Mouse (Mus musculus): ENCODE measurements around the gene Ift80.
A peak's percentile ranks its signal among the peaks of the same experiment; 100 is the strongest.
"Not testable (repeated sequence)": the region's sequence is repeated elsewhere in the genome, so short reads cannot be mapped to it uniquely, and the experiment has no call there.

The Ift80 gene

GRCm38 (mm10) chr3:68939312-68939711 lies 65.1 kb downstream of the Ift80 start:
- DNase-seq (ENCODE audit: inconsistent age in 2 of 2, low spot score in 1 of 2) = no peak

GRCm38 (mm10) chr3:68936709-68937108 lies 67.7 kb downstream of the Ift80 start:
- DNase-seq (ENCODE audit: inconsistent age in 2 of 2, low spot score in 1 of 2) = no peak

- no peak for DNase-seq (ENCODE audit: inconsistent age in 2 of 2, low spot score in 1 of 2)
Observed at GRCm38 (mm10) chr3:68935498-68935897, 68.9 kb downstream of the Ift80 start.

GRCm38 (mm10) chr3:68934259-68934658 lies 70.1 kb downstream of the Ift80 start:
- DNase-seq (ENCODE audit: inconsistent age in 2 of 2, low spot score in 1 of 2) = no peak

DNA sequence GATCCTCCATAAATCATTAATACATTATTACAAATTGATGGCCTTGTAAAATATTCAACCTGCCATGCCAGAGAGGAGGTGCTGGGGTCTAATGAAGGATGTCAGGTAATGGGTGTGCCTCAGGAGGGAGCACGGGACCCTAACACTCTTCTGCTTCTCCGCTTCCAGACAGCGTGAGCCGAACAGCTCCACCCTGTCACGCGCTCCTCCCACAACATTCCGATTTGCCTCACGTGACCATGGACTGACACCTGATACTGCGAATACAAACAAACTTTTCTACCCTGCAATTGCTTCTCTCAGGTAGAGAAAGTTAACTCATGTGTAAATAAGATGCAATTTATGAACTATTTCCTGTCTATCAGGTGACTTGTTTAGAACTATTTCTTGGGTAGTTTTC lies 75.8 kb downstream of the Ift80 start:
- DNase-seq (ENCODE audit: inconsistent age in 2 of 2, low spot score in 1 of 2) = no peak

DNA sequence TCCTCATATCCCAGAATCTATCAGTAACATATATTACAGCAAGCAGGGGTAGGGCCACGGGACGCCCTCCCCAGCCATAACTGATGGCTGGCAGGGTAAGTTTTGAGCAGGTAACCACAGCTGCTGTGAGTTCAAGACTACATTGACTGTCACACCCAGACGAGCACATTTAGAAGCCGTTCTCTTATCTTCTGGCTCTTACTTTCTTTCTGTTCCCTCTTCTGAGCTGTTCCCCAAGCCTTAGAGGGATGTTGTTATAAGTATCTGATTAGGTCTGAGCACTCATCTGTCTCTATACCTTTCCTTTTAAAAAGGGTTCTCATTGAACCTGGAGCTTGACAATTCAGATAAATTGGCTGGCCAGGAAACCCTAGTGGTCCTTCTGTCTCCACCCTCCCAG lies 96.9 kb downstream of the Ift80 start:
- DNase-seq (ENCODE audit: inconsistent age in 2 of 2, low spot score in 1 of 2) = no peak

DNA sequence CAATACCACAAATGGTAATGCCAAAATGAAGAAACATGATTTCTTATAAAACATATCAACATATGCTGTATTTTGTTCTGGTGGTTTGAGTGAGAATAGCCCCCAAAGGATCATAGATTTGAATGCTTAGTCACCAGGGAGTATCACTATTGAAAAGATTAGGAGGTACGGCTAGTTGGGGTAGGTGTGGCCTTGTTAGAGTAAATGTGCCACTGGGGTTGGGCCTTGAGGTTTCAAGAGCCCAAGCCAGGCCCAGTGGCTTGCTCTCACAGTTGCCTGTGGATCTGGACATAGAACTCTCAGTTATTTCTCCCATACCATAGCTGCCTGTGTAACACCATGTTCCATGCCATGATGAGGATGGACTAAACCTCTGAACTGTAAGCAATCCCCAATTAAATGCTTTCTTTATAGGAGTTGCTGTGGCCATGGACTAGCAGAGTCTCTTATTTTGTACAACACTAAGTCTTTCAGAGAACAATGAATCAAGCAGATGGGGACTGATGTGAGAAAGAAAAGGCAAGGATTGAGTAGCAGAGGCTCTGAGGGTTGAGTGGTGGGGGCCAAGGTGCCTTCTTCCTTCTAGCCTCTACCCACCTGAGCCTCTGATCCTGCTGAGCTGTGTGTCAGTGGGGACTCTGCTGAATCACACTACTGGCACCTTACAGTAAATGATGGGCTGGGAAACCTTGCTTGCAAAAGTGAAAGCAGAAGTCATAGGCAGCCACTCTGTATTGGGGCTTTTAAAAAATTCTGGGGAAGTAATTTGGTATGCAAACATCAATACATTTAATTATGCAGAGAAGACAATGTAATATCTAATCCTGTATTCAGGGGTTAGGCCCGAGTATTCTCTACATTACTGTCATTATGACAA lies 99.2 kb downstream of the Ift80 start:
- DNase-seq (ENCODE audit: inconsistent age in 2 of 2, low spot score in 1 of 2) = no peak

GRCm38 (mm10) chr3:68902636-68903035 lies 101.7 kb downstream of the Ift80 start:
- not testable (repeated sequence) for DNase-seq (ENCODE audit: inconsistent age in 2 of 2, low spot score in 1 of 2)

DNA sequence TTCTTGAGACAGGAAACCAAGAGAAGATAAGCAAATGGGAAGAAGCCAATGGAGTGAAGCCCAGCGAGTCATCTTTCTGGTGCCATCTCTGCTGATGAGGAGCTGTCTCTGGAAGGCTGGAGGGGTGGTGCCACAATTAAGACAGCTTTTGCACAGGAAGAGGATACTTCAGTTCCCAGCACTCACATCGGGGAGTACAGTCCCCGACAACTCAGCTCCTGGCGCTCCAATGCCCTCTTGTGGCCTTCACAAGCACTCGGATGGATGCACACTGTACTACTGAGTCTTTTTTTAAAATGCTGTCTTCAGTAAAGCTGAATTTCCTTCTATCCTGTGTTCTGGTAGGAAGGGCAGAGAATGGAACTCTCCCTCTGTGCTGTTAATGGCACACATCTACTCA lies 107.2 kb downstream of the Ift80 start:
- DNase-seq (ENCODE audit: inconsistent age in 2 of 2, low spot score in 1 of 2) = no peak

DNA sequence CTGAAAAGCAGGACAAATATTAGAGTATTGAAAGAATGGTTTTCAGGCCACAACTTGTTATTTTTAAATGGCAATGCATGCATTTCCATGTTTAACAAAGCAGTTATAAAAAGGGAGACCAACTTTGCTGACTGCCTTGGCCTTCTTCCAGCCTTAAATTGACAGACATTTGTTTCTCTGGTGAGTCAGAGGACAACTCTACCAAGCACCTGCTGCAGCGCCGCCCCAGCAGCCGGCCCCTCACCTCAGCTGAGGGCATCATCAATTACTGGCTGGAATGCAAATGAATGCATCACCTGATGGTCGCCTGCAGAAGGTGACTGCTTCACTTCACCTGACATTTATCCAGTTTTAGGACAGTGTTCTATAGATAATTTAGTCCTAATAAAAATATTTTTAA lies 108.9 kb downstream of the Ift80 start:
- peak in 1 of 2 experiments; percentile 30 for DNase-seq (ENCODE audit: inconsistent age in 2 of 2, low spot score in 1 of 2)

GRCm38 (mm10) chr3:68886845-68887244 lies 117.5 kb downstream of the Ift80 start:
- no peak for DNase-seq (ENCODE audit: inconsistent age in 2 of 2, low spot score in 1 of 2)

GRCm38 (mm10) chr3:68874079-68874478 lies 130.3 kb downstream of the Ift80 start:
- DNase-seq (ENCODE audit: inconsistent age in 2 of 2, low spot score in 1 of 2) = no peak

DNA sequence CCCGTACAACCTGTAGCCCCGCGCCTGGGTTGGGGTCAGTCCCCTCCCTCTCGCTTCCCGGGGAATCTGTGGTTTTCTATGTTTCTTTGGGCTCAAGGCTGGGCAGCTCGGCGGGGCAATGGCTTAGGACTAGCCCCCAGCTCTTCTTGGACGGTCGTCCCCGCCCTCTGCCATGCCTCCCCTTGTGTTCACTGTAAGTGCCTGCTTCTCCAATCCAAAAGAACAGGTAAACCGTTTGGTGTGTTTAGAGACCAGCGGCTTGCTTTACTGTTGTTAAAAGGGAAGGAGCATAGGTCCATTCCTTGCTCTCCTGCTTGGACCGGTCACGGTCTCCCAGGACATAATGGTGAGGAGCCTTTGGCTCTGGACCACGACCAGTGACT lies 133.8 kb downstream of the Ift80 start:
- peak in 1 of 2 experiments; percentile 21 for DNase-seq (ENCODE audit: inconsistent age in 2 of 2, low spot score in 1 of 2)

DNA sequence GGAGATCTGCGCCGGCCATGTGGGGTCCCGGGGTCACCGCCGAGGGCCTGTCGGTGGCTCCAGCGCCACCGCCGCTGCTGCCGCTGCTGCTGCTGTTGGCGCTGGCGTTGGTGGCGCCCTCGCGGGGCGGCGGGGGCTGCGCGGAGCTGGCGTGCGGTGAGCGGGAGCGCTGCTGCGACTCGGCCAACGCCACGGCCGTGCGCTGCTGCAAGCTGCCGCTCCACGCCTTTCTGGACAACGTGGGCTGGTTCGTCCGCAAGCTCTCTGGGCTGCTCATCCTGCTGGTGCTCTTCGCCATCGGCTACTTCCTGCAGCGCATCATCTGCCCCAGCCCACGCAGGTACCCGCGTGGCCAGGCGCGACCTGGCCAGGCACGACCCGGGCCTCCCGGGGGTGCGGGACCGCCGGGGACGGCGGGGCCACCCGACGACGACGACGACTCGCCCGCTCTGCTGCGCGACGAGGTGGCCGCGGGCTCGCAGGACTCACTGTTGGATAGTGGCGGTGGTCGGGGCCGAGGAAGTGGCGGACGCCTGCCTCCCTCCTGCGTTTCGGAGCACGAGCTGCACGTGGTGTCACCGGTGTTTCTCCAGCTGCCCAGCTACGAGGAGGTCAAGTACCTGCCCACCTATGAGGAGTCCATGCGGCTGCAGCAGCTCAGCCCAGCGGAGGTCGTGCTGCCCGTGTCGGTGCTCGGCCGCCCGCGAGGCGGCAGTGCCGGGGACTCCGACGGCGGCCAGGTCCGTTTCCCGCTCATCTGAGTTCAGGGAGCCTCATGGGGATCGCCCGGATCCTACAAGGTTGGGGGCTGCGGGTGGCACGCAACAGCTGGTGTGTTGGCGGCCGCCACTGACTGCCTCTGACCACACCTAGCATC lies 134.4 kb downstream of the Ift80 start:
- peak; percentile 23 to 53 for DNase-seq (ENCODE audit: inconsistent age in 2 of 2, low spot score in 1 of 2)

DNA sequence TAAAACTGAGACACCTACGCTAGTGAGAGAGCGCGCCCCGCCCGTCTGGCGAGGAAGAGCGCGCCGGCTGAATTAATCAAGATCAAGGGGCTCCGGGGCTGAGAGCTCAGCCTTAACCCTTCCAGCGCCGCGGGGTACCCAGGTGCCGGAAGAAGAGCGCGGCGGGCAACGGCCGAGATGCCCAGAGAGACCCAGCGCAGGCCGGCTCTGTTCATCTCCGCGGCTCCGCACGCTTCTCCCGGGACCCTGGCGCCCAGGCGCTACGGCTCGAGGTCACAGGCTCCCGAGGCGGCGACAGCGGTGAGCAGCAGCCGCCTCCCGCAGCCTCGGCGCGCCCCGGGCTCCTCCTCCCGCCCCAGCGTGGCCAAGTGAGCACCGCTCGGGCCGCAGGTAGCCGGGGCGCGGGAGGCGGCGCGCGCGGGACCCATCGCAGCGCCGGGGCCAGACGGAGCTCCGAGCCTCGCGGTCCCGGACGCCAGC lies 135.1 kb downstream of the Ift80 start, which contains the start of gene 1110032F04Rik:
Gene 1110032F04Rik (plus strand): TSS at position 376 of the 480 bp plus-strand sequence.
- DNase-seq (ENCODE audit: inconsistent age in 2 of 2, low spot score in 1 of 2) = peak; percentile 24 to 67

GRCm38 (mm10) chr3:68852414-68852813 lies 152.0 kb downstream of the Ift80 start:
- no peak for DNase-seq (ENCODE audit: inconsistent age in 2 of 2, low spot score in 1 of 2)

GRCm38 (mm10) chr3:68848323-68848722 lies 156.0 kb downstream of the Ift80 start:
- no peak for DNase-seq (ENCODE audit: inconsistent age in 2 of 2, low spot score in 1 of 2)

- DNase-seq (ENCODE audit: inconsistent age in 2 of 2, low spot score in 1 of 2) = no peak
Observed at GRCm38 (mm10) chr3:68844025-68844424, 160.3 kb downstream of the Ift80 start.
